In genomic region chr8:12677529-12677928, GRCm38 (mm10) we compare ENCODE assay signal across 8 mouse cellular contexts. TPM values are rescaled to one million over a fixed set of nuclear protein-coding genes. Genes with fewer than 3 reads are reported as not detected.
DNase-seq lines count a peak whose midpoint lies in the region; ATAC-seq lines count a peak whose summit lies in the region.

No protein-coding gene starts in this region.

- H3K4me1 ChIP-seq in hindbrain, embryonic 15.5 days (replicated peaks), result peaks cover 8% of the 10 kb centered on the region

- no peak overlapping the region for H3K9ac ChIP-seq in hindbrain, embryonic 15.5 days

- no peak overlapping the region for H3K4me2 ChIP-seq in hindbrain, embryonic 15.5 days

- H3K27ac ChIP-seq in hindbrain, embryonic 15.5 days (replicated peaks), result no peak overlapping the region

- no peak overlapping the region for H3K4me3 ChIP-seq in hindbrain, embryonic 15.5 days

- ATAC-seq in hindbrain, embryonic 15.5 days (ENCODE audit: low FRiP score, low read depth), result peak; percentile 81

- H3K9me3 ChIP-seq in hindbrain, embryonic 15.5 days, result no peaks in the 10 kb centered on the region

- H3K36me3 ChIP-seq in hindbrain, embryonic 15.5 days, result no peaks in the 10 kb centered on the region

- 4% methylated on average over 7 of the region's 7 CpGs for WGBS in hindbrain, embryonic 15.5 days

- peak; percentile 88 for DNase-seq in NIH3T3 (ENCODE audit: low read depth)
- peak; percentile 76 for DNase-seq in cerebellum, adult 9-11 months
- peak; percentile 25 to 89 for DNase-seq in frontal cortex, adult 2 months (ENCODE audit: extremely low spot score in 1 of 2, low spot score in 1 of 2)
- peak; percentile 81 to 95 for DNase-seq in layer of hippocampus, postnatal 25 days (ENCODE audit: extremely low spot score in 1 of 2, low spot score in 1 of 2)
- DNase-seq in lung, postnatal 4 days, result peak; percentile 77 to 86
- DNase-seq in right cerebral cortex, adult 18-20 months, result peak; percentile 76
- DNase-seq in urinary bladder, adult 2 months (ENCODE audit: low spot score), result peak; percentile 74

- H3K27me3 ChIP-seq in hindbrain, embryonic 15.5 days, result 0 out of 2 replicates have a peak, but pooled peaks cover 2% of the 10 kb centered on the region

RNA-seq across cellular contexts. Expression of gene Tubgcp3, which starts 5.5 kb away (rescaled TPM):
- 56.2 TPM in 2 replicates for polyA plus RNA-seq in frontal cortex, adult 2 months (2012; rRNA removed)
- 38.4 and 39.0 TPM in 2 replicates for polyA plus RNA-seq in hindbrain, embryonic 15.5 days (2015; fragmentation: Nextera tagmentation; extraction: Ambion mirVana)
- 10 to 100 TPM; 32.0 to 33.6 TPM for total RNA-seq in layer of hippocampus, postnatal 25 days (2021)
- 46.2 and 57.2 TPM in 2 replicates for polyA plus RNA-seq in urinary bladder, adult 2 months (2012; rRNA removed)
